Mouse (Mus musculus) intestine, embryonic 14.5 days (tissue): Measurements from ENCODE around the gene Mrtfb. TPM values are rescaled to one million over a fixed set of nuclear protein-coding genes. Genes with fewer than 3 reads are reported as not detected.
"Not testable (repeated sequence)": the region's sequence is repeated elsewhere in the genome, so short reads cannot be mapped to it uniquely, and the experiment has no call there.

Source experiments
- ATAC-seq: fragments of 200-750 bp; cut with Nextera tagmentation; replicated peaks from 2 replicates; pipeline ENCODE4 v1.8.0; 2017; ENCODE audit warnings: low read depth, moderate number of reproducible peaks, moderate TSS enrichment, moderate library complexity; ENCODE audit not compliant: low FRiP score, low TSS enrichment
- DNase-seq: peaks from one replicate; pipeline ENCODE4 v3.0.0-alpha.2; 2018; ENCODE audit warnings: low spot score
- H3K27ac ChIP-seq: fragments of 300-500 bp; sonication (generic); 2 replicates; pipeline ENCODE4 v1.5.1; 2014; ENCODE audit warnings: low read depth, mild to moderate bottlenecking, control low read depth
- H3K27me3 ChIP-seq: fragments of 300-500 bp; sonication (generic); replicated peaks from 2 replicates; pipeline ENCODE4 v1.6.1; 2014; ENCODE audit warnings: low read length, control low read depth; ENCODE audit not compliant: control insufficient read depth, insufficient read depth
- H3K36me3 ChIP-seq: fragments of 300-500 bp; sonication (generic); 2 replicates; pipeline ENCODE4 v1.6.1; 2014; ENCODE audit warnings: low read length, control low read depth; ENCODE audit not compliant: control insufficient read depth, insufficient read depth
- H3K4me1 ChIP-seq: fragments of 300-500 bp; sonication (generic); replicated peaks from 2 replicates; pipeline ENCODE4 v1.6.1; 2014; ENCODE audit warnings: low read length, control low read depth, mixed read lengths; ENCODE audit not compliant: control insufficient read depth, insufficient read depth
- H3K4me2 ChIP-seq: fragments of 300-500 bp; sonication (generic); 2 replicates; pipeline ENCODE4 v1.6.1; 2014; ENCODE audit warnings: low read length
- H3K4me3 ChIP-seq: fragments of 300-500 bp; sonication (generic); 2 replicates; pipeline ENCODE4 v1.5.1; 2014; ENCODE audit warnings: low read depth, low read length, control low read depth, mixed read lengths
- H3K9ac ChIP-seq: fragments of 300-500 bp; sonication (generic); 2 replicates; pipeline ENCODE4 v1.6.1; 2014; ENCODE audit warnings: mild to moderate bottlenecking, low read length
- H3K9me3 ChIP-seq: fragments of 300-500 bp; sonication (generic); 2 replicates; pipeline ENCODE4 v1.6.1; 2016; ENCODE audit warnings: low read length, control low read depth; ENCODE audit not compliant: control insufficient read depth
- WGBS: fragments of 180-500 bp; shearing (Covaris S2); extraction: QIAGEN DNeasy Blood & Tissue Kit; methylation state at CpG from one replicate; pipeline ENCODE4 v1.1.7; 2014; 5-methylcytosine and 5-hydroxymethylcytosine counted together
- polyA plus RNA-seq: library from polyadenylated mRNA; unstranded; fragments of >200 nt; fragmentation: Nextera tagmentation; extraction: Ambion mirVana; gene quantifications from 2 replicates; pipeline ENCODE4 v1.2.1, GENCODE M21; 2014

Gene Mrtfb
- polyA plus RNA-seq, 1 experiment from 2014 or later: 33.0 TPM

GRCm38 (mm10) chr16:13345822-13346221 is 89.5 kb downstream of the Mrtfb start:
- DNase-seq, H3K9me3 ChIP-seq, H3K4me3 ChIP-seq, H3K4me1 ChIP-seq, H3K9ac ChIP-seq, H3K27ac ChIP-seq, ATAC-seq, H3K36me3 ChIP-seq, H3K4me2 ChIP-seq, H3K27me3 ChIP-seq: not testable (repeated sequence)
- WGBS: 93% methylated on average over 2 of the region's 2 CpGs

DNA sequence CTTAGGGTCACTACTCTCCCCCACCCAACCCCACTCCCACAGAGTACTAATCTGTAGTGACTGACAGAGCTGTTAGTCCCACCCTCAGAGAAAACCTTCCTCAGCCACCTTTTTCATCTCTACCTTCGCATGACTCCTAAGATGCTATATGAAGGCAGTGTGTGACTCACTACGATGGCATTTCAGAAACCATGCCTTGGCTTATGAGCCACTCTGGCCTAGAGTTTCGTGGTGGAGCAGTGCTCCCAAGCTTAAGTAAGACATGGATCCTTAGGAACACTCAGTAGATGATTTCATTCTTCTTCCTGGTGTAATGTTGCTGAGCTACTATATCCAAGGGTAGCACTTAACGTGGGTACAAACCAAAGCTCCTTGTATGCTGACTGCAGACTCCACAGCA is 94.4 kb downstream of the Mrtfb start:
- Histone ChIP-seq H3K36me3 (no peaks in the 10 kb centered on the region), H3K9ac (no peak overlapping the region), H3K9me3 (no peaks in the 10 kb centered on the region), H3K27me3 (no peaks in the 10 kb centered on the region), H3K4me3 (no peak overlapping the region), H3K4me1 (peaks cover 13% of the 10 kb centered on the region; the same call in 1 of the 2 replicates), H3K4me2 (no peak overlapping the region), H3K27ac (no peak overlapping the region)
- ATAC-seq (no peak), DNase-seq (no peak)
- 86% methylated on average over 4 of the region's 4 CpGs for WGBS

DNA sequence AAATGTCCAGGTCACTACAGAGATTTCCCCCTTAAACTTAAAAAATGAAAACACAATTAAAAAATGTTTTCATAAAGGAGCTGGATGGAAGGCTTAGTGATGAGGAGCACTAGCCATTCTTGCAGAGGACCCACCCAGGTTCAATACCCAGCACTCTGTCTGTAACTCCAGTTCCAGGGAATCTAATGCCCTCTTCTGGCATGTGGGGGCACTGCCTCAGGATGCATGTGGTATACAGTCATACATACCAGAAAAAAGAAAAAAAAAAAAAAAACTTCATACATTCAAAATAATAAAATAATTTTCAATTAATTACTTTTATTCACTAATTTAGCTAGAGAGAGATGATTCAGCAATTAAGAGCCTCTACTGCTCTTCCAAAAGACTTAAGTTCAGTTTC is 95.0 kb downstream of the Mrtfb start:
- Histone ChIP-seq H3K27me3 (no peaks in the 10 kb centered on the region), H3K4me3 (no peak overlapping the region), H3K4me1 (peaks cover 13% of the 10 kb centered on the region; the same call in 1 of the 2 replicates), H3K36me3 (no peaks in the 10 kb centered on the region), H3K9me3 (no peaks in the 10 kb centered on the region), H3K27ac (no peak overlapping the region), H3K9ac (no peak overlapping the region), H3K4me2 (no peak overlapping the region)
- DNase-seq: no peak
- ATAC-seq: no peak

GRCm38 (mm10) chr16:13353927-13354326 is 97.6 kb downstream of the Mrtfb start:
- no peak overlapping the region for H3K27ac ChIP-seq
- no peak for DNase-seq
- WGBS: 50% methylated on average over 4 of the region's 4 CpGs

DNA sequence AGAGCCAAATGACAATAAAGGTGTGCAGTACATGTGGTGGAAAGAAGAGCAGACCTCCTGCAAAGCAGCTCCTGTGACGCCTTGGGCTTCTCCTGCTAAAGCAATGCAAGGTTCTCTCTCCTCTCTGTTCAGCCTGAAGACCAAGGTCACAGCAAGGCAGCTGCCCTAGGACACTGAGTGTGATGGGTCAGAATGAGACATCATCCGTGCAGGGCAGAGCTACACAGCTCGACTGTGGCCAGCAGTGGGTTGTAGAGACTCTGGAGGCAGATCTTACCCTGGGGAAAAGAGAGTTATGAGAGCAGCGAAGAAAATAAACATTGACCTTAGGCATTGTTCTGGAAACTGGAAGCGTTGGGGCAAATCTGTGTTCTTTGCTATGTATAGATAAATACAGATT is 98.2 kb downstream of the Mrtfb start:
- H3K4me2 ChIP-seq: no peak overlapping the region
- H3K9ac ChIP-seq: no peak overlapping the region
- WGBS: 44% methylated on average over 5 of the region's 5 CpGs
- no peaks in the 10 kb centered on the region for H3K36me3 ChIP-seq
- ATAC-seq: no peak
- peaks cover 32% of the 10 kb centered on the region for H3K4me1 ChIP-seq
- no peak overlapping the region for H3K4me3 ChIP-seq
- H3K9me3 ChIP-seq: no peaks in the 10 kb centered on the region
- DNase-seq: no peak
- H3K27me3 ChIP-seq: no peaks in the 10 kb centered on the region
- H3K27ac ChIP-seq: no peak overlapping the region

More at GRCm38 (mm10) chr16:13353927-13354326, 97.6 kb downstream of the Mrtfb start:
- H3K4me2 ChIP-seq: no peak overlapping the region
- H3K9me3 ChIP-seq: no peaks in the 10 kb centered on the region
- no peak overlapping the region for H3K4me3 ChIP-seq
- no peak for ATAC-seq
- no peak overlapping the region for H3K9ac ChIP-seq
- H3K36me3 ChIP-seq: no peaks in the 10 kb centered on the region
- H3K4me1 ChIP-seq: peaks cover 27% of the 10 kb centered on the region
- H3K27me3 ChIP-seq: no peaks in the 10 kb centered on the region

GRCm38 (mm10) chr16:13357806-13358679 is 101.8 kb downstream of the Mrtfb start:
- ATAC-seq (peak; percentile 79), DNase-seq (peak; percentile 79)
- Histone ChIP-seq H3K36me3 (no peaks in the 10 kb centered on the region), H3K4me1 (peaks cover 34% of the 10 kb centered on the region), H3K9me3 (no peaks in the 10 kb centered on the region), H3K27ac (peak overlapping the region; percentile 60), H3K4me2 (peak overlapping the region; percentile 48), H3K4me3 (peak overlapping the region; percentile 21), H3K27me3 (no peaks in the 10 kb centered on the region), H3K9ac (no peak overlapping the region)
- 6% methylated on average over 15 of the region's 15 CpGs for WGBS

DNA sequence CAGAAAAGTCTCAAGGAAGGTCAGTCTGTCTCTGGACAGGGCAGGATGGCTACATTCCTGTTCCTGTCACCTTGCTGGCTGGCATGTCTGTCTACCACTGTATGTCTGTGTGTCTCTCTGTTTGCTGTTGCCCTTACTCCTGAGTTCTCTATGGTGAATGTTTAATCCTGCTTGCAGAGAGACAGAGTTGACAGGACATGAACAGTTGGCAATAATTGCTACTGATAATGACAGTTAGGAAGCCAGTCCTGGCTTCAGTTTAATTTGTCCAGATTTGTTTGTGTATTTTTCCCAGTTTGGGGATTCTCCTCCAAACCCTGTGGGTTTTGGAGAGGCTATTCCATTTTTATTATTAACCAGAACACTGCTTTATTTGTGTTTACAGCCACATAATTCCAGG is 102.5 kb downstream of the Mrtfb start:
- H3K9me3 ChIP-seq: no peaks in the 10 kb centered on the region
- peak overlapping the region; percentile 60 for H3K27ac ChIP-seq
- H3K27me3 ChIP-seq: no peaks in the 10 kb centered on the region
- H3K9ac ChIP-seq: no peak overlapping the region
- no peaks in the 10 kb centered on the region for H3K36me3 ChIP-seq
- DNase-seq (no peak), ATAC-seq (no peak)
- peaks cover 30% of the 10 kb centered on the region for H3K4me1 ChIP-seq
- no peak overlapping the region for H3K4me3 ChIP-seq
- H3K4me2 ChIP-seq: peak overlapping the region; percentile 48

- ATAC-seq (no peak), DNase-seq (no peak)
- Histone ChIP-seq H3K9me3 (no peaks in the 10 kb centered on the region), H3K4me1 (peaks cover 23% of the 10 kb centered on the region), H3K4me2 (peak overlapping the region; percentile 48), H3K4me3 (no peak overlapping the region), H3K36me3 (no peaks in the 10 kb centered on the region), H3K27me3 (no peaks in the 10 kb centered on the region), H3K27ac (no peak overlapping the region), H3K9ac (no peak overlapping the region)
- WGBS: 21% methylated on average over 9 of the region's 9 CpGs
These were observed 103.2 kb downstream of the Mrtfb start for GRCm38 (mm10) chr16:13359405-13359858.

GRCm38 (mm10) chr16:13360208-13360607 is 103.9 kb downstream of the Mrtfb start:
- Histone ChIP-seq H3K4me1 (peaks cover 22% of the 10 kb centered on the region), H3K9me3 (no peaks in the 10 kb centered on the region), H3K9ac (no peak overlapping the region), H3K4me2 (no peak overlapping the region), H3K4me3 (no peak overlapping the region), H3K27ac (no peak overlapping the region), H3K27me3 (no peaks in the 10 kb centered on the region), H3K36me3 (no peaks in the 10 kb centered on the region)
- DNase-seq: no peak
- no peak for ATAC-seq
